Mouse (Mus musculus) stomach, embryonic 14.5 days (tissue): ENCODE data around the gene Slc2a13. TPM values are rescaled to one million over a fixed set of nuclear protein-coding genes. Genes with fewer than 3 reads are reported as not detected.

Source experiments
- ATAC-seq: fragments of 200-750 bp; cut with Nextera tagmentation; 2 replicates; pipeline ENCODE4 v1.8.0; 2017; ENCODE audit warnings: low read depth, moderate TSS enrichment; ENCODE audit not compliant: insufficient number of reproducible peaks, insufficient read depth, low FRiP score
- H3K27ac ChIP-seq: fragments of 300-500 bp; sonication (generic); 2 replicates; pipeline ENCODE4 v1.5.1; 2014; ENCODE audit warnings: mild to moderate bottlenecking, low read length, moderate library complexity, mixed read lengths
- H3K27me3 ChIP-seq: fragments of 300-500 bp; sonication (generic); 2 replicates; pipeline ENCODE4 v1.6.1; 2014; ENCODE audit warnings: low read length, control low read depth, mixed read lengths; ENCODE audit not compliant: control insufficient read depth, insufficient read depth
- H3K36me3 ChIP-seq: fragments of 300-500 bp; sonication (generic); 2 replicates; pipeline ENCODE4 v1.6.1; 2014; ENCODE audit warnings: mild to moderate bottlenecking, control low read depth, low read length, moderate library complexity, mixed read lengths; ENCODE audit not compliant: control insufficient read depth, insufficient read depth
- H3K4me1 ChIP-seq: fragments of 300-500 bp; sonication (generic); 2 replicates; pipeline ENCODE4 v1.6.1; 2014; ENCODE audit warnings: low read length, control low read depth, mixed read lengths; ENCODE audit not compliant: control insufficient read depth, insufficient read depth
- H3K4me2 ChIP-seq: fragments of 300-500 bp; sonication (generic); replicated peaks from 2 replicates; pipeline ENCODE4 v1.6.1; 2014; ENCODE audit warnings: low read depth, low read length, control low read depth
- H3K4me3 ChIP-seq: fragments of 300-500 bp; sonication (generic); 2 replicates; pipeline ENCODE4 v1.5.1; 2014; ENCODE audit warnings: low read depth, low read length, control low read depth
- H3K9ac ChIP-seq: fragments of 300-500 bp; sonication (generic); replicated peaks from 2 replicates; pipeline ENCODE4 v1.6.1; 2014; ENCODE audit warnings: low read depth, mild to moderate bottlenecking, control low read depth, low read length, moderate library complexity, mixed read lengths
- H3K9me3 ChIP-seq: fragments of 300-500 bp; sonication (generic); 2 replicates; pipeline ENCODE4 v1.6.1; 2016; ENCODE audit warnings: low read depth, low read length, control low read depth; ENCODE audit not compliant: control insufficient read depth
- WGBS: fragments of 180-500 bp; shearing (Covaris S2); extraction: QIAGEN DNeasy Blood & Tissue Kit; methylation state at CpG from one replicate; pipeline ENCODE4 v1.1.7; 2014; 5-methylcytosine and 5-hydroxymethylcytosine counted together
- polyA plus RNA-seq: library from polyadenylated mRNA; unstranded; fragments of >200 nt; fragmentation: Nextera tagmentation; extraction: Ambion mirVana; gene quantifications from 2 replicates; pipeline ENCODE4 v1.2.1, GENCODE M21; 2014

Slc2a13 gene
- polyA plus RNA-seq, 1 experiment from 2014 or later: 1.8 TPM

GRCm38 (mm10) chr15:91538439-91538838 is 34.6 kb downstream of the Slc2a13 start:
- H3K9me3 ChIP-seq: no peaks in the 10 kb centered on the region
- H3K4me1 ChIP-seq: no peaks in the 10 kb centered on the region
- H3K4me3 ChIP-seq: no peak overlapping the region
- H3K27me3 ChIP-seq: no peaks in the 10 kb centered on the region
- no peak overlapping the region for H3K27ac ChIP-seq
- H3K9ac ChIP-seq: no peak overlapping the region
- H3K36me3 ChIP-seq: no peaks in the 10 kb centered on the region
- no peak for ATAC-seq
- no peak overlapping the region for H3K4me2 ChIP-seq

DNA sequence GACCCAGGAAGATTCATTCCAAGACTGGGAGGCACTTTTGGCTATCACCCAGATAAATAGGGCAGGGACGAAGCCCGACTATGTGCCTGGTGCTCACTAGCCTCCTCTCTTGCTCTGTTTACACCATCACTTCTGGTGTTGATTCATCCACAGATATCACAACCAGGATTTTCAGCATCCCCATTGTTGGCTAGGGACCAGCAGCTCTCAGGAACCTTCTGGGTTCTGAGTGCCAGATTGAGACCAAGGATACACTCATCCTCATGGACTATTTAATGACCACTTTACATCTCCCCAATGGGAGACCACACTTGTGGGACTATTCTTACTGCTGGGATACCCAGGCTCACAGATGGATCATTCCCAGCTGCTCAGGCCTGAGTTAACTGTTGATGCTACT is 46.2 kb downstream of the Slc2a13 start:
- H3K36me3 ChIP-seq: no peaks in the 10 kb centered on the region
- H3K4me3 ChIP-seq: no peak overlapping the region
- WGBS: 78% methylated on average over 2 of the region's 2 CpGs

DNA sequence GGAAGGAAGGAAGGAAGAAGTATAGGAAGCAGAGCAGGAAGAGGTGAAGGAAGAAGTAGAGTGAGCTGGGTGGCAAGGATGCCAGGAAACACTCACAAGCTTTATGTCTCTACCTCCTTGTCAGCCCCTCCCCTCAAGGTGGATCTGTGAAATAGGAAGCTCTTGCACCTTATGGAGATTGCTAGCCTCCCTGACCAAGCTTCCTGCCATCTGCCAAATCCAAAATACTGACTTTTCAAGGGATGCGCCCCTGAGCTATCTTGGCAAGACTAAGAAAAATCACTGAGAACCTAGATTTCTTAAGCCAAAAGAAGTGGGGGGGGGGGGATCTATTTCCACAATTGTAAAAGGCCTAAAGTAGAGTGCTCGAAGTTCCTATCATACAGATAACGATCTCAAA is 46.9 kb downstream of the Slc2a13 start:
- Histone ChIP-seq H3K27me3 (no peaks in the 10 kb centered on the region), H3K4me2 (no peak overlapping the region), H3K9me3 (no peaks in the 10 kb centered on the region), H3K27ac (no peak overlapping the region), H3K4me3 (no peak overlapping the region), H3K9ac (no peak overlapping the region), H3K4me1 (0 out of 2 replicates have a peak, but pooled peaks cover 3% of the 10 kb centered on the region), H3K36me3 (no peaks in the 10 kb centered on the region)
- 86% methylated on average over 3 of the region's 3 CpGs for whole genome bisulfite sequencing
- ATAC-seq: no peak

More for the DNA sequence above, 46.2 kb downstream of the Slc2a13 start:
- H3K9ac ChIP-seq: no peak overlapping the region
- H3K27me3 ChIP-seq: no peaks in the 10 kb centered on the region
- 0 out of 2 replicates have a peak, but pooled peaks cover 3% of the 10 kb centered on the region for H3K4me1 ChIP-seq
- no peak overlapping the region for H3K27ac ChIP-seq
- no peak for ATAC-seq
- no peak overlapping the region for H3K4me2 ChIP-seq
- no peaks in the 10 kb centered on the region for H3K9me3 ChIP-seq

DNA sequence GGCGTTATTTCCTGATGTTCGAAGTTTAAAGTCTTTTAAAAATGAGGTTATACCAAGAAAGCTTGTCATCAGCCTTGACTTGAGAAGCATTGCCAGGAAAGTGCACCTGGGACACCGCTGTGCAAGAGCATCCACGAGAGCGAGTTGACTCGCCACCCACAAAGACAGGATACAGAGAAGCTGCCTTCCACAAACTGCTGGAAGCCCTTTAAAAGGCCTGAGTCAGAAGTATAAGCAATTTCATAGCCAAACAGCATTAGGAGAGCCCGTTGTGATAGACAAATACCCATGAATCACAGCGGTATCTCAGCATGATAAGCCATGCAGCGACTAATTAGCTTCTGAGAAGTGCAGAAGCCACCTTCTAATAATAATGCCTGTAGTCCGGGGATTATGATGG is 48.6 kb downstream of the Slc2a13 start:
- 60% methylated on average over 10 of the region's 10 CpGs for WGBS
- H3K4me1 ChIP-seq: 0 out of 2 replicates have a peak, but pooled peaks cover 3% of the 10 kb centered on the region

DNA sequence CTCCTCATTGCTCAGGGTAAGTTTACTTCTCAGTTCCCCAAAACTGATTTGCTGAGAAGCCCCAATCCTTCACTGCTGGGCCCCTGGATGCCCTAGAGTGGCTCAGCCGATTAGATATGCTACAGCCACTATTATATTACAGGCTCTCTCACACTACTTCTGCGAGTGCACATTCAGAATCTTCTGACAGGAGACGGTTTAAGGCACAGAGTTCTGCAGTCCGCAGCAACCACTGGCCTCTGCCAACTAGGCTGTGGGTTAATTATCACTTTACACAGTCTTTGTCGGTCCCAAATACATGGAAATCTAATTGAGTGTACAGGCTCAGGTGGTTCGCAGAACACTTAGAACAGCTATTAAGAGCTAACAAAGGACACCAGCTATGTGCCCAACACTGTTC is 69.8 kb downstream of the Slc2a13 start:
- H3K9me3 ChIP-seq: no peaks in the 10 kb centered on the region
- no peak for ATAC-seq
- H3K9ac ChIP-seq: no peak overlapping the region
- H3K4me1 ChIP-seq: 0 out of 2 replicates have a peak, but pooled peaks cover 12% of the 10 kb centered on the region
- no peaks in the 10 kb centered on the region for H3K27me3 ChIP-seq
- WGBS: 67% methylated on average over 6 of the region's 6 CpGs
- H3K4me2 ChIP-seq: no peak overlapping the region
- H3K4me3 ChIP-seq: no peak overlapping the region
- no peaks in the 10 kb centered on the region for H3K36me3 ChIP-seq
- no peak overlapping the region for H3K27ac ChIP-seq

More for the DNA sequence above, 48.6 kb downstream of the Slc2a13 start:
- no peaks in the 10 kb centered on the region for H3K27me3 ChIP-seq
- H3K27ac ChIP-seq: no peak overlapping the region
- H3K4me3 ChIP-seq: no peak overlapping the region
- H3K9me3 ChIP-seq: no peaks in the 10 kb centered on the region
- H3K4me2 ChIP-seq: no peak overlapping the region
- no peaks in the 10 kb centered on the region for H3K36me3 ChIP-seq
- no peak overlapping the region for H3K9ac ChIP-seq
- ATAC-seq: no peak

DNA sequence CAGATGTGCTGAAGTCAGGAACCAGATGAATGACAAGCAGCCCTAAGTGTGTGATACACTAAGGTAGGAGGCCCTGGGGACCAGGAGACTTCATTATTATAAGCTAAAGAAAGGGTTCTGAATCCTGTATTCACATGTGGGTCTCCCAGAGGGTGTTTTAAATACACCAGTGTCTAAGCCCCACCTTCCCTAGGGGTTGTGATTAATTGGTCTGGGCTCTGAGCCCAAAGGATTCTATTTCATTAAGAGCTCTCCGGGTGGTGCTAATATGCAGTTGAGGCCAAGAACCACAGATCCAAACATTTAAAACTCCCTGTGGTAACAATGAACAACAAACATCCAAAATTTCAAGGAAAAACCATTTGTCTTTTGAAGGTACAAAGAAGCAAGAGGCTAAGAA is 70.4 kb downstream of the Slc2a13 start:
- Histone ChIP-seq H3K4me2 (no peak overlapping the region), H3K4me1 (0 out of 2 replicates have a peak, but pooled peaks cover 12% of the 10 kb centered on the region), H3K27me3 (no peaks in the 10 kb centered on the region), H3K9ac (no peak overlapping the region), H3K27ac (no peak overlapping the region), H3K4me3 (no peak overlapping the region), H3K36me3 (no peaks in the 10 kb centered on the region), H3K9me3 (no peaks in the 10 kb centered on the region)
- WGBS: 24% methylated on average over 1 of the region's 1 CpGs
- peak; percentile 72; the same call in 1 of the 2 replicates for ATAC-seq

DNA sequence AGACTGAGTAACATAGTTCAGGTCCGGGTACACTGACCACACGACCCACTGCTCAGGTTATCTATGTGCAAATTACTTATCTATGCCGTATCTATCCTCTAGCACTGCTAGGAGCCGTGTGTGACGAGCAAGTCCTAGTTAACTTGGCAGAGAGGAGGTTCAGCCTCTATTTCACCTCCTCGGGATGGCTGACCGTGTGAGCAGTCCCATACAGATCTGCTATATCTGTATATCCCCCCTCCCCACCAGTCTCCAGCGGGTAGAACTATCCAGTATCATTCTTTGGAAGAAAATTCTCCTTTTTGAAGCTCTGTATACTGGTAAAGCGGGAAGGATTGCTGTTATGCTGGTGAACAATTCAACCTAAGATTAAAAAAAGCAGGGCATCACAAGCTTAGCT is 70.8 kb downstream of the Slc2a13 start:
- Histone ChIP-seq H3K9me3 (no peaks in the 10 kb centered on the region), H3K27ac (no peak overlapping the region), H3K9ac (no peak overlapping the region), H3K27me3 (no peaks in the 10 kb centered on the region), H3K4me2 (no peak overlapping the region), H3K4me1 (0 out of 2 replicates have a peak, but pooled peaks cover 12% of the 10 kb centered on the region), H3K36me3 (no peaks in the 10 kb centered on the region), H3K4me3 (no peak overlapping the region)
- 79% methylated on average over 9 of the region's 9 CpGs for WGBS
- ATAC-seq: no peak

DNA sequence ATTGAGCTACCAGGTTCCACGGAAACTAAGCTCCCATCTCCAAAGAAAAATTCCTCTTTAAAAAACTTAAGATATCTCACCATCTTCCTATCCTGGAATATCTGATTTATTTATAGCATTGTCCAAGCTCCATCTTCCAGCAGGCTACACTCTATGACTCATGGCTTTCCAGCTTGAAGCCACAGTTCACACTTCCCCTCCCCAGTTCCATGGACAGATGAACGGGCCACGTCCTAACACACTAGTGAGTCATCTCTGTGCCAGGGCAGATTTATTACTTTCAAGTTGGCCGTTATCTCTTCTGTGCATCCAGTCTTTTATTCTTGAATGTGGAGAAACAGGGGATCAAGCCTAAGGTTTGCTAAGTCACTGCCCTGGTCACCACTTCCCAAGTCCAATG is 78.0 kb downstream of the Slc2a13 start:
- no peak overlapping the region for H3K9ac ChIP-seq
- WGBS: 78% methylated on average over 4 of the region's 4 CpGs
- H3K27ac ChIP-seq: no peak overlapping the region

DNA sequence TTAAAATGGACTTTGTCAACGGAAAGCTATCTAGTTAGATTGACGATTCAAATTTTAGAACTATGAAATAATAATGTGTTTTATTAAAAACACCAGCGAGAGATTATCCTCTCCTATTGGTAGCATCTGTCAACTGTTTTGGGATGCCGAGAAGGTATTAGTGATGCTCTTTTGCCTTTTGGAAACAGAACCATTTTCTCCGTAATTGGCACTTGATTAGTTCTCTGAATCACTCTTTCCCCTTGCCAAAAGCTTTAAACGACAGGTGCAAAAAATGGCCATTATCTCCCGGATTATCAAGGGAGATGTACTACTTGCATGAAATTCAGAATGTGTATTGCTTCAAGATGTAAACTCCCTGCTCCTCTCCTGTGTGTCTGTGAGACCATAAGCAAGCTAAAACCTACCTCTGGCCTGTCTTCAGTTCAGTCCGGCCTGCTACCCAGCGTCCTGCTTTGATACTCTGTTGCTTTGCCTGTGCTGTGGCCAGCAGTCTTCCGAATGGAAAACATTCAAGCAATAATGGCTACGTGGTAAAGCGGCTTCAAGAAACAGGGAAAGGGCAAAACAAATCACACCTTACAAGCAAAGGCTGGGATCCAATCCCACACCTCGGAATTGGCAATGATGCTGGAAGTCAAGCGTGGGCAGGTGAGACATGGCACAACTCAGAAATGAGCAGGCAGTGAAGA is 93.0 kb downstream of the Slc2a13 start:
- Histone ChIP-seq H3K27ac (no peak overlapping the region), H3K4me1 (no peaks in the 10 kb centered on the region), H3K9me3 (no peaks in the 10 kb centered on the region; the same call in 1 of the 2 replicates), H3K4me3 (no peak overlapping the region), H3K4me2 (no peak overlapping the region), H3K9ac (no peak overlapping the region), H3K27me3 (no peaks in the 10 kb centered on the region), H3K36me3 (no peaks in the 10 kb centered on the region)
- no peak for ATAC-seq
- 88% methylated on average over 14 of the region's 14 CpGs for WGBS

More for the DNA sequence above, 78.0 kb downstream of the Slc2a13 start:
- ATAC-seq: no peak
- Histone ChIP-seq H3K4me1 (no peaks in the 10 kb centered on the region), H3K9me3 (no peaks in the 10 kb centered on the region), H3K27me3 (no peaks in the 10 kb centered on the region), H3K4me3 (no peak overlapping the region), H3K36me3 (no peaks in the 10 kb centered on the region), H3K4me2 (no peak overlapping the region)
